Mouse (Mus musculus) brain, adult 2 months (tissue): ENCODE data around the gene Gm9958.
A peak's percentile ranks its signal among the peaks of the same experiment; 100 is the strongest.

Source experiments
- DNase-seq: peaks from one replicate; pipeline ENCODE4 v3.0.0; 2011; ENCODE audit warnings: low read depth, low spot score

The Gm9958 gene

DNA sequence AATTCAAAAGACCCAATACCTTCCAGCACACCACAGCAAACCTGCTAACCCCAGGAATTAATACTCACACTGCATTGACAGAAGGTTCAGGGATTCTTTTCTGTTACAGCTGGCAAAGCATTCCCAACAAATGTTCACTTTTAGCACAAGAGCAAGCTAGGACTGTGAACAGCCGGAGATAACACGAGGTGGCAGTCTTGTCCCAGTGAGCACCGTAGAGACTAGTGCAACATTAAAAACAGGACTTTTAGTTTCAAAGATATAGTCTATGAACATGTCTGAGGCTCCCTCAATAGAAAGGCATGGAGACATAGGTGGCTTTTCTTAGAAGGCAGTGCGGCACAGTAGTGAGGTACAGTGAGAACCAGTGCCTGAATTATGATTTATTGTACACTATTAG lies 38.2 kb downstream of the Gm9958 start:
- DNase-seq, result peak; percentile 75

DNA sequence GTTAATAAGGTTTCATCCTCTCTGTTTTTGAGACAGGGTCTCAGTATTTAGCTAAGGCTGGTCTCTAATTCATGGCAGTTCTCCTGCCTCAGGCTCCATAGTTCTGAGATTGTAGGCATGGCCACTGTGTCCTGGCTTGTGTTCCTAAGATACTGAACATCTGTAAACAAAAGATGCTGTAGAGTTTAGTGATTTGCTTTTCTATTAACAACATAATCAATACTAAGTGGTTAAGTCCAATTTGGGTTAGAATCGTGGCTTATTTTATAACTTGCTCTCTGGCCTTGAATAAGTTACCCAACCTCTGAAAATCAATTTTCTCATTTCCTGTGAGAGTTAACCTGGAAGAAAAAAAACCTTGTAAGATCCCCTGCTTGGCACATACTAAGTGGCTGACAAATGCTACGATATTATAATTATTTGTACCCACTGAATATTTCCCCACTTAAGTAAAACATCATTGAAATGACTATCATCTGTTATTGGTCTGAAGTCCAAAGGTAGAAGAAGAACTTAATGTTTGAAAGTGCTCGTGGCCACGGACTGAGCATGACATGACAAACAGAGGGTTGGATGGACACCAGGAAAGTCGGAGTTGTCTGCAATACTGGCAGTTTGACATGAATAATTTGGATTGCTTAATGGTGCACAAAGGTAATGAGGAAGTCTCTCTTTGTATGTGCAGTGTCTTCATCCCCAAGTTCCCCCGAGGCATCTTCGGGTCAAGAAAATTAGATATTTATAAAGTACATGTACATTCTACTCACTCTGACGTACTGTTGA lies 47.3 kb downstream of the Gm9958 start:
- no peak for DNase-seq

DNA sequence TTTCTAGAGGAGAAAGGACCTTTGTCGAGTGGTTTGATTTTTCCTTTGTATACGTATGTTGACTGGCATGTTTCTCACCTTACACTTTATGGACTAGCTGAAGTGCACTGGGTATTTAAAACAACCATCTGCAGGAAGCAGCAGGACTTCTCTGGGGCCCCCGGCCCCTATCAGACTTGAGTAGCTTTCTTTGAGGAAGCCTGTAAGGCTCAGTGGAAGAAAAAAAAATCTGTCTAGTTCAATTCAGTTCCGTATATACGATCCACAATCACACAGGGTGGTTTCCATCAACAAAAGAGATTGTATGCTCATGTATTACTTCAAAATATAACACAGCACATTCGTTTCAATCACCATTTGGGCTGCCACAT lies 47.9 kb downstream of the Gm9958 start:
- peak; percentile 4 for DNase-seq
